Mouse (Mus musculus) hindbrain, embryonic 11.5 days (tissue): ENCODE results near the gene Ttc22. TPM values are rescaled to one million over a fixed set of nuclear protein-coding genes. Genes with fewer than 3 reads are reported as not detected.

Source experiments
- ATAC-seq: fragments of 200-750 bp; cut with Nextera tagmentation; 2 replicates; pipeline ENCODE4 v1.8.0; 2017; ENCODE audit warnings: mild to moderate bottlenecking, moderate TSS enrichment, moderate library complexity; ENCODE audit not compliant: low FRiP score
- DNase-seq: peaks from one replicate; pipeline ENCODE4 v3.0.0-alpha.2; 2015; ENCODE audit warnings: low spot score
- H3K27ac ChIP-seq: fragments of 300-500 bp; sonication (generic); 2 replicates; pipeline ENCODE4 v1.5.1; 2014; ENCODE audit warnings: mild to moderate bottlenecking, low read depth, low read length
- H3K27me3 ChIP-seq: fragments of 300-500 bp; sonication (generic); 2 replicates; pipeline ENCODE4 v1.6.1; 2014; ENCODE audit warnings: mild to moderate bottlenecking, low read length, moderate library complexity, mixed read lengths; ENCODE audit not compliant: control insufficient read depth, insufficient read depth
- H3K36me3 ChIP-seq: fragments of 300-500 bp; sonication (generic); 2 replicates; pipeline ENCODE4 v1.6.1; 2014; ENCODE audit warnings: mild to moderate bottlenecking, low read length, moderate library complexity, mixed read lengths; ENCODE audit not compliant: control insufficient read depth, insufficient read depth
- H3K4me1 ChIP-seq: fragments of 300-500 bp; sonication (generic); replicated peaks from 2 replicates; pipeline ENCODE4 v1.6.1; 2014; ENCODE audit warnings: low read length, mixed read lengths; ENCODE audit not compliant: control insufficient read depth, insufficient read depth
- H3K4me2 ChIP-seq: fragments of 300-500 bp; sonication (generic); replicated peaks from 2 replicates; pipeline ENCODE4 v1.6.1; 2014; ENCODE audit warnings: mild to moderate bottlenecking, low read depth, low read length
- H3K4me3 ChIP-seq: fragments of 300-500 bp; sonication (generic); 2 replicates; pipeline ENCODE4 v1.5.1; 2014; ENCODE audit warnings: low read depth, low read length
- H3K9ac ChIP-seq: fragments of 300-500 bp; sonication (generic); 2 replicates; pipeline ENCODE4 v1.6.1; 2014; ENCODE audit warnings: low read depth, low read length
- H3K9me3 ChIP-seq: fragments of 300-500 bp; sonication (generic); 2 replicates; pipeline ENCODE4 v1.6.1; 2016; ENCODE audit warnings: low read length; ENCODE audit not compliant: control insufficient read depth
- WGBS: fragments of 180-500 bp; shearing (Covaris S2); extraction: QIAGEN DNeasy Blood & Tissue Kit; methylation state at CpG from one replicate; pipeline ENCODE4 v1.1.7; 2014; 5-methylcytosine and 5-hydroxymethylcytosine counted together
- polyA plus RNA-seq: library from polyadenylated mRNA; unstranded; fragments of >200 nt; fragmentation: Nextera tagmentation; extraction: Ambion mirVana; gene quantifications from 2 replicates; pipeline ENCODE4 v1.2.1, GENCODE M21; 2014

Ttc22 gene
- polyA plus RNA-seq, 1 experiment from 2014 or later: 0.08 TPM

DNA sequence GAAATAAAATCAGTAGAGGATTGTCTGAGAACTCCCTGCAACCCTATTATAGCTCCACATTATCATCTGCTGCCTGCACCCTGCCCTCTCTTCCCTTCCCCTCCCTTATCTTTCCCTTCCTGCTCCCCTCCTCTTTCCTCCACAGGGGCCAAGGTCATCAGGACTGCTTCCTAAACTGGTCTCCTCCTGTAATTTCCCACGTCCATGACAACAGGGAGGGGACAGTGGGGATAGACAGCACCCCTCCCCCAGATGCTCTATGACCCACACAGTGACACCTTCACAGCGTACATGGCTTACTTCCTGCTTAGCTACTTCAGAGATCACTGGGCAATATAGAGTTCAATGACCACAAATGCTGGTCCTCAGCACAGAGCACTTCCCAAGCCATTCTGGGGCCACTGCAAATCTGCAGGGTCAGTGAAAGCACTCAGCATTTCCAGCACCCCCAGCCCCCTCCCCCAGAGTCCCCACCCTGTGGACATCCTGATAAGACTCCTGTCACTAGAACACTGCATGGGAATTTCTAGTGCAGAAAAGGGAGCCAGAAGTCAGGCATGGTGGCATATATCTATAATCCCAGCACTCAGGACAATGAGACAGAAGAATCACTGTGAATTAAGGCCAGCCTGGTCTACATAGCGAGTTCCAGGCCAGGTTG is 66.5 kb downstream of the Ttc22 start:
- Histone ChIP-seq H3K27ac (no peak overlapping the region), H3K4me3 (no peak overlapping the region), H3K4me2 (no peak overlapping the region), H3K27me3 (no peaks in the 10 kb centered on the region), H3K4me1 (no peaks in the 10 kb centered on the region), H3K36me3 (no peaks in the 10 kb centered on the region), H3K9ac (no peak overlapping the region), H3K9me3 (no peaks in the 10 kb centered on the region)
- ATAC-seq: no peak
- 60% methylated on average over 3 of the region's 3 CpGs for WGBS
- no peak for DNase-seq

Other genes starting within 250 kb of the Ttc22 start
- 0.68 and 0.81 TPM in 2 replicates for gene Pcsk9, start 158.1 kb upstream of the Ttc22 start, polyA plus RNA-seq
- gene Bsnd, start 130.1 kb upstream of the Ttc22 start, polyA plus RNA-seq: not detected in 2 replicates
- gene Dhcr24, start 61.4 kb upstream of the Ttc22 start, polyA plus RNA-seq: 29.6 and 34.9 TPM in 2 replicates
- gene Lexm, start 5.2 kb upstream of the Ttc22 start, polyA plus RNA-seq: 0.17 and 0.19 TPM in 2 replicates
- gene Pars2, start 28.6 kb downstream of the Ttc22 start, polyA plus RNA-seq: 9.6 and 10.3 TPM in 2 replicates
- gene Ttc4, start 56.5 kb downstream of the Ttc22 start, polyA plus RNA-seq: 78.5 and 95.4 TPM in 2 replicates
- gene Mroh7, start 108.5 kb downstream of the Ttc22 start, polyA plus RNA-seq: 0.25 TPM in 1 of 2 replicates, not detected in the other
- gene Fam151a, start 111.5 kb downstream of the Ttc22 start, polyA plus RNA-seq: not detected in 2 replicates
- 1.4 and 1.7 TPM in 2 replicates for gene Acot11, start 182.6 kb downstream of the Ttc22 start, polyA plus RNA-seq